Mouse (Mus musculus): Measurements from ENCODE around the gene Ccn2. TPM values are rescaled to one million over a fixed set of nuclear protein-coding genes. Genes with fewer than 3 reads are reported as not detected.

Gene Ccn2
- 11.6 and 37.1 TPM in 2 replicates for polyA plus RNA-seq (2012; rRNA removed)

DNA sequence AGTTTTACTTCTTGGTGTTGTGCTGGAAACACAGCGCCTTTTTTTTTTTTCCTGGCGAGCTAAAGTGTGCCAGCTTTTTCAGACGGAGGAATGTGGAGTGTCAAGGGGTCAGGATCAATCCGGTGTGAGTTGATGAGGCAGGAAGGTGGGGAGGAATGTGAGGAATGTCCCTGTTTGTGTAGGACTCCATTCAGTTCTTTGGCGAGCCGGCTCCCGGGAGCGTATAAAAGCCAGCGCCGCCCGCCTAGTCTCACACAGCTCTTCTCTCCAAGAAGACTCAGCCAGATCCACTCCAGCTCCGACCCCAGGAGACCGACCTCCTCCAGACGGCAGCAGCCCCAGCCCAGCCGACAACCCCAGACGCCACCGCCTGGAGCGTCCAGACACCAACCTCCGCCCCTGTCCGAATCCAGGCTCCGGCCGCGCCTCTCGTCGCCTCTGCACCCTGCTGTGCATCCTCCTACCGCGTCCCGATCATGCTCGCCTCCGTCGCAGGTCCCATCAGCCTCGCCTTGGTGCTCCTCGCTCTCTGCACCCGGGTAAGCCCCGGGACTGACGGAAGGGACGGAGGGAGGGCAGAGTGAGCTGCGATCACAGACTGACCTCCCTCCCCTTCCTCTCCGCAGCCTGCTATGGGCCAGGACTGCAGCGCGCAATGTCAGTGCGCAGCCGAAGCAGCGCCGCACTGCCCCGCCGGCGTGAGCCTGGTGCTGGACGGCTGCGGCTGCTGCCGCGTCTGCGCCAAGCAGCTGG is at the start of gene Ccn2:
Ccn2 (plus strand) TSS at position 193 of the 753 bp plus-strand sequence.

Other genes with a start within 250 kb of the Ccn2 start
- gene Enpp1, start 116.7 kb downstream of the Ccn2 start, polyA plus RNA-seq (2012; rRNA removed) = 1.6 and 2.1 TPM in 2 replicates
- gene Enpp3, start 247.4 kb downstream of the Ccn2 start, polyA plus RNA-seq (2012; rRNA removed) = 2.9 and 4.2 TPM in 2 replicates

Measured in central nervous system, embryonic 14 days (tissue).